Mouse (Mus musculus) layer of hippocampus, adult 2 months (tissue): ENCODE measurements at regions not wholly inside any gene's neighbourhood (a gene's known extent, or its start where the extent isn't known, plus 50 kb on each side); places are given as distances from the start of the nearest gene placed in this dataset.

Experiments
- DNase-seq, 2 experiments: peaks; one replicate each; pipeline ENCODE4 v3.0.0; 2022; ENCODE audit warnings: low spot score in 2 of 2
- H3K27ac ChIP-seq: fragments of 200-600 bp; 2 replicates; pipeline ENCODE4 v1.8.1; 2022
- H3K4me3 ChIP-seq: fragments of 200-600 bp; 2 replicates; pipeline ENCODE4 v1.8.1; 2022; ENCODE audit warnings: mild to moderate bottlenecking
- CTCF ChIP-seq: fragments of 200-600 bp; conservative IDR thresholded peaks from 2 replicates; pipeline ENCODE4 v1.8.1; 2022; ENCODE audit warnings: antibody characterized with exemption, mild to moderate bottlenecking, moderate library complexity

DNA sequence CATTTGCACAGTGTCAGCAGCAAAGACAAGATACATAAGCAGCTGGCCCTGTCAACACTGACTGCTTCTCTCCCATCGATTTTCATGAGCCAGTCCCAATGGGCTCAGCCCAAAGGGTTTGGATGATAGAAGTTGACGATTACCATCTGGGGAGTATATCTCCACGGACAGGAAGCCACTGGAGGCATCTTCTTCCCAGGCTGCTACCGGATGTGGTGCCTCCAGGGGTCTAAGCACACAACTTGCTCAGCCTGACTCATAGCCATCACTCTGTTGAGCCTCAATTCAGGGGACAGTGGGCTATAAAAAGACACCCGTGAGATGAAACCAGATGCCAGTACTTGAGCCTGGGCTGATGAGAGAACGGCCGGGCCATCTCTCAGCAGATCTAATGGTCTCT lies 71.1 kb upstream of the Hif1a start:
- no peak for DNase-seq
- no peak overlapping the region for H3K27ac ChIP-seq
- H3K4me3 ChIP-seq = no peak overlapping the region
- TF ChIP-seq CTCF = no peak

- TF ChIP-seq CTCF = no peak
- no peak overlapping the region for H3K27ac ChIP-seq
Observed at GRCm38 (mm10) chr12:73830551-73831203, 70.5 kb upstream of the Hif1a start.

GRCm38 (mm10) chr12:73831204-73831595 lies 70.0 kb upstream of the Hif1a start:
- no peak for DNase-seq
- H3K4me3 ChIP-seq = no peak overlapping the region
- TF ChIP-seq CTCF = no peak
- H3K27ac ChIP-seq = no peak overlapping the region

More at GRCm38 (mm10) chr12:73830551-73831203, 70.5 kb upstream of the Hif1a start:
- DNase-seq = no peak
- no peak overlapping the region for H3K4me3 ChIP-seq

GRCm38 (mm10) chr12:73831637-73832385 lies 69.4 kb upstream of the Hif1a start:
- TF ChIP-seq CTCF = no peak
- Histone ChIP-seq H3K27ac (no peak overlapping the region), H3K4me3 (no peak overlapping the region)
- DNase-seq = no peak

- Histone ChIP-seq H3K27ac (no peak overlapping the region), H3K4me3 (no peak overlapping the region)
- no peak for TF ChIP-seq CTCF
- no peak for DNase-seq
Observed at GRCm38 (mm10) chr12:73832789-73833188, 68.4 kb upstream of the Hif1a start.

GRCm38 (mm10) chr12:73836132-73836531 lies 65.0 kb upstream of the Hif1a start:
- TF ChIP-seq CTCF = no peak
- no peak for DNase-seq
- H3K27ac ChIP-seq = no peak overlapping the region
- no peak overlapping the region for H3K4me3 ChIP-seq

DNA sequence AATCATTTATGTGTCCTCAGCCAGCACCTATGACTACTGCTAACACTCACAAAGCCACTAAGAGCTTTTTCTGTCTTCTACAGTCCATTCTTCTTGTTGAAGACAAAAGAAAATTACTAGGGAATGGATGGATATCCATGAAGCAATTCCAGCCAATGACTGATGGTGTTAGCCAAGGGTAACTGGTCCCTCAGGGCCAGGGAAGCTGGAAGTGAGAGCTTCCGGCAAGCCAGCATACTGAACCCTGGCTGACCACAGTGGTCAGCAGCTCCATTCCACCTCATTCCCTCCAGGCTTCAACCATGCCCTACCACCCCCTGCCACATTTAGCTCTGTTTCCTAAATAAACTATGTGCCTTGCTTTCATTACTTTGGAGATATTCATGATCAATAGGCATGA lies 64.1 kb upstream of the Hif1a start:
- Histone ChIP-seq H3K4me3 (no peak overlapping the region), H3K27ac (no peak overlapping the region)
- TF ChIP-seq CTCF = no peak
- DNase-seq = no peak

GRCm38 (mm10) chr12:73837921-73838320 lies 63.3 kb upstream of the Hif1a start:
- H3K27ac ChIP-seq = no peak overlapping the region
- DNase-seq = no peak
- no peak overlapping the region for H3K4me3 ChIP-seq
- no peak for TF ChIP-seq CTCF

- H3K4me3 ChIP-seq = no peak overlapping the region
- no peak overlapping the region for H3K27ac ChIP-seq
- TF ChIP-seq CTCF = no peak
- DNase-seq = no peak
Observed at GRCm38 (mm10) chr12:73838330-73838729, 62.8 kb upstream of the Hif1a start.

DNA sequence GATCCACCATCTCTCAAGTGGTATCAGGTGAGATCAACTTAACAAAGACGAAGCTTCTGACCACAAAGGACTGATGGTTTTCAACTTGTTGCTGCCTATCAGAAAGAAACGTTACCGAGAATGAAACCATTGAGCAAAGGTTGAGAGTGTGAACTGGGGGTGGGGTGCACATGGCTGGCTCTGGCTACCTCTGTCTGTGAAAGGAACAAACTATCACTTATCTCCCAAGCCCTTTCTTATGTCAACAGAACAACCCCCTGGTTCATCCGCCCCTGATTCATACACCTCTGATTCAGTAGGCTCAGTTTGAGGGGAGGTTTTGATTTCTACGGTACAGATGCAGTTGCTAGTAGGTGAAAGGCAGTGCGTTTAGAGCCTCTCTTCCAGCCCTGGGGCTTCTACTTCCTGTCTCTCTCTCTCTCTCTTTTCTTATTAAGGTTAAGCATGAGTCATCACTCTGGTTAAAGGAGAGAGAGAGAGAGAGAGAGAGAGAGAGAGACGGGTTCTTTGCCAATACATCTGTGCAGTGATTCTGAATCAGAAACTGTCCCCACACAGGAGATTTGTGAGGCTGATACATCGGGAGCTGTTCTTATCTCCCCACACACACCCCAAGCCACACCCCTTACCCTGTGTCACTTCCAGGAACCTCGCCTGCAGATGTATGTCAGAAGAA lies 59.0 kb upstream of the Hif1a start:
- DNase-seq = no peak
- H3K27ac ChIP-seq = no peak overlapping the region
- no peak for TF ChIP-seq CTCF
- H3K4me3 ChIP-seq = no peak overlapping the region

- no peak for TF ChIP-seq CTCF
- DNase-seq = no peak
- no peak overlapping the region for H3K27ac ChIP-seq
- H3K4me3 ChIP-seq = no peak overlapping the region
Observed at GRCm38 (mm10) chr12:73844782-73845181, 56.4 kb upstream of the Hif1a start.

DNA sequence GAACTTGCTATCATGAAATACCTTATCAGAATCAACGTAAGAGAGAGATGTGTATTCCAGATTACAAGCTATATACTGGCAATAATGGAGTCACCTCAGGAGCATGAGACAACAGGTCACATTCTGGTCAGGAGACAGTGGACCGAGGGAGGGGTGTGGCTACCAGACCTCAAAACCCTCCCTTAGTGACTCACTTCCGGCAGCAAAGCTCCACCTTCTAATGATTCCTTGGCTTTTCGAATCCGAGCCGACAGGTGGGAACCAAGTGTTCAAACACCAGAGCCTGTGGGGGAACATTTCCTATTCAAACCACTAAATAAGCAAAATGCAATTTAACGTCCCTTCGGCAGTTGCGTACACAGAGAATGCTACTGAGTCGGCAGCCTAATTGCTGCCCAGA lies 54.5 kb upstream of the Hif1a start:
- TF ChIP-seq CTCF = no peak
- no peak for DNase-seq
- Histone ChIP-seq H3K27ac (no peak overlapping the region), H3K4me3 (peak overlapping the region; percentile 40)

DNA sequence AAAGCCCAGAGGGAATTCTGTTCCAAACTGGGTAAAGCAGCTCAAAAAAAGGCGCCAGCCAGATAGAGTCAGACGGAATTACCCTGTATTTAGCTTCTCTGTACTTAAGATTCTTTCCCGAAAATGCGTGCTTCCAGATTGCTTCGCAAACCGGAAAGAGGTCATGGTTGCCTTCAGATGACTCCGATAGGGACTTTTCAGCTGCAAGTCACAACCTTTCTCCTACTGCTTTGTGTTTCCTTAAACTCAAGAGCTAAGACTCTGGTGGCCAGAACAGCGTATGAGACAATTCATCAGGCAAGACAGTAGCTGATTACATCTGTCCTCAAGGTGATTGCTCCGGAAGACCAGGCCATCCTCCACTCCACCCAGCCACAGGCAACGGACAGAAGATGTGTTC lies 53.8 kb upstream of the Hif1a start:
- no peak for DNase-seq
- peak overlapping the region; percentile 40; the same call in 1 of the 2 replicates for H3K4me3 ChIP-seq
- no peak for TF ChIP-seq CTCF
- no peak overlapping the region for H3K27ac ChIP-seq

DNA sequence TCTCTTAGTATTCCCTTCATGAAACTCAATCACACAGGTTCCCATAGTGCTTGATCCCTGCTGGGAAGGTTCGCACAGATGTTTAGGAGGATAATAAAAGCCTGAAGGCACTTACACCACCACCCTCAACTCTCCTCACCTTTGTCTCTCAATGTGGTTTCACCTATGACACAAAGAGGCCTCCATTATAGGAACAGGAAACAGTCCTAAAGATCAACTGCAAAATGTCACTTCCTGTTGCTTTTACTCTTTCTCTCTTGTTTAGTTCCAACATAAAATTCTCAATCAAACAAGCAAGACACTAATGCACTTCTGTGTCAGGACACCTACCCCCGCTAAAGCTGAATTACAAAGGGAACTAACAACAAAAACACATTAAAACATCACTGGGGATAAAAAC lies 50.3 kb upstream of the Hif1a start:
- TF ChIP-seq CTCF = no peak
- Histone ChIP-seq H3K27ac (no peak overlapping the region), H3K4me3 (no peak overlapping the region)
- DNase-seq = no peak
